Mouse (Mus musculus) forebrain, embryonic 11.5 days (tissue): ENCODE results near the gene Sp7. TPM values are rescaled to one million over a fixed set of nuclear protein-coding genes. Genes with fewer than 3 reads are reported as not detected.
A peak's percentile ranks its signal among the peaks of the same experiment; 100 is the strongest.

ENCODE experiments used
- ATAC-seq: fragments of 200-750 bp; cut with Nextera tagmentation; replicated peaks from 2 replicates; pipeline ENCODE4 v1.8.0; 2017; ENCODE audit warnings: moderate TSS enrichment; ENCODE audit not compliant: low FRiP score
- DNase-seq: peaks from one replicate; pipeline ENCODE4 v3.0.0-alpha.2; 2017; ENCODE audit warnings: low spot score
- H3K27ac ChIP-seq: fragments of 300-500 bp; sonication (generic); 2 replicates; pipeline ENCODE4 v1.5.1; 2014; ENCODE audit warnings: low read depth, low read length
- H3K27me3 ChIP-seq: fragments of 300-500 bp; sonication (generic); 2 replicates; pipeline ENCODE4 v1.6.1; 2014; ENCODE audit warnings: mild to moderate bottlenecking, low read length, mixed read lengths; ENCODE audit not compliant: control insufficient read depth, insufficient read depth
- H3K36me3 ChIP-seq: fragments of 300-500 bp; sonication (generic); 2 replicates; pipeline ENCODE4 v1.6.1; 2014; ENCODE audit warnings: mild to moderate bottlenecking, low read length, moderate library complexity, mixed read lengths; ENCODE audit not compliant: control insufficient read depth, insufficient read depth
- H3K4me1 ChIP-seq: fragments of 300-500 bp; sonication (generic); replicated peaks from 2 replicates; pipeline ENCODE4 v1.6.1; 2014; ENCODE audit warnings: low read length, mixed read lengths; ENCODE audit not compliant: control insufficient read depth, insufficient read depth
- H3K4me2 ChIP-seq: fragments of 300-500 bp; sonication (generic); 2 replicates; pipeline ENCODE4 v1.6.1; 2014; ENCODE audit warnings: low read depth, mild to moderate bottlenecking, low read length, moderate library complexity, mixed read lengths; ENCODE audit not compliant: severe bottlenecking
- H3K4me3 ChIP-seq: fragments of 300-500 bp; sonication (generic); 2 replicates; pipeline ENCODE4 v1.5.1; 2014; ENCODE audit warnings: low read depth, low read length
- H3K9ac ChIP-seq: fragments of 300-500 bp; sonication (generic); 2 replicates; pipeline ENCODE4 v1.6.1; 2014; ENCODE audit warnings: low read length
- H3K9me3 ChIP-seq: fragments of 300-500 bp; sonication (generic); 2 replicates; pipeline ENCODE4 v1.6.1; 2016; ENCODE audit warnings: low read length, mixed read lengths; ENCODE audit not compliant: control insufficient read depth
- WGBS: fragments of 180-500 bp; shearing (Covaris S2); extraction: QIAGEN DNeasy Blood & Tissue Kit; methylation state at CpG from one replicate; pipeline ENCODE4 v1.1.7; 2014; 5-methylcytosine and 5-hydroxymethylcytosine counted together
- polyA plus RNA-seq: library from polyadenylated mRNA; unstranded; fragments of >200 nt; fragmentation: Nextera tagmentation; extraction: Ambion mirVana; gene quantifications from 2 replicates; pipeline ENCODE4 v1.2.1, GENCODE M21; 2014

Sp7 gene
- polyA plus RNA-seq, 1 experiment from 2014 or later, result 0.52 TPM

GRCm38 (mm10) chr15:102356501-102357325 is 10.3 kb downstream of the Sp7 start:
- Histone ChIP-seq H3K27ac (no peak overlapping the region), H3K27me3 (peaks cover 21% of the 10 kb centered on the region)

DNA sequence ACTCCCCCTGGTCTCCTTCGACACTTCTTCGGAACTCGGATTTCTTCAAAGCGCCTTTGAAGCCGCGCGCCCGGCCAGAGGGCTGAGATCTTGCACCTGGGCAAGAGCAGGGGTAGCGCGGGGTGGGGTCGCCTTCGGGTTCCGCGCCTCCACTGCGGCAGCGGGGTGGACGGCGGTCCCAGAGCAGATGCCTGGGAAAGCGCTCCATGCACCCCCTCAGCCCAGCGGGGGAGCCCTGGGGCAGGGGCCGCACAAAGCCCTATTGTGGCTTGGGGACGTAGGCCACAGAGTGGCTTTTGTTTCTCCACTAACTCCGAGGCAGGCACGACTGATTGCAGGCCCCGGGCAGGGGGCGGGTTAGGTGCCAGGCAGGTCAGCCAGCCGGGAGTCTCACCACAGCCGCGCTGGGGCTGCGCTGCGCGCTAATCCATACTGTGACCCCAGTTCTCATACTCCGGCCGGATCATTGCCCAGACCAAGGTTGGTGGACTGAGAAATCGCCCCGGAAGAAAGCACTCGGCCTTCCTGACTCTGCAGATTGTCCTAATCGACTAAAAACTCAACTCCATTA is 11.0 kb downstream of the Sp7 start:
- Histone ChIP-seq H3K9ac (peak overlapping the region; percentile 83), H3K4me3 (peak overlapping the region; percentile 43), H3K4me1 (peaks cover 30% of the 10 kb centered on the region), H3K36me3 (no peaks in the 10 kb centered on the region), H3K27ac (peak overlapping the region; percentile 80), H3K9me3 (no peaks in the 10 kb centered on the region), H3K4me2 (peak overlapping the region; percentile 95), H3K27me3 (peaks cover 21% of the 10 kb centered on the region)
- ATAC-seq (peak; percentile 61), DNase-seq (peak; percentile 83)
- 1% methylated on average over 37 of the region's 38 CpGs for WGBS

More at GRCm38 (mm10) chr15:102356501-102357325, 10.3 kb downstream of the Sp7 start:
- Histone ChIP-seq H3K4me1 (peaks cover 27% of the 10 kb centered on the region), H3K9me3 (no peaks in the 10 kb centered on the region), H3K4me3 (peak overlapping the region; percentile 43), H3K4me2 (peak overlapping the region; percentile 95), H3K36me3 (no peaks in the 10 kb centered on the region), H3K9ac (peak overlapping the region; percentile 83)
- WGBS, result 15% methylated on average over 16 of the region's 16 CpGs
- DNase-seq (no peak), ATAC-seq (no peak)

DNA sequence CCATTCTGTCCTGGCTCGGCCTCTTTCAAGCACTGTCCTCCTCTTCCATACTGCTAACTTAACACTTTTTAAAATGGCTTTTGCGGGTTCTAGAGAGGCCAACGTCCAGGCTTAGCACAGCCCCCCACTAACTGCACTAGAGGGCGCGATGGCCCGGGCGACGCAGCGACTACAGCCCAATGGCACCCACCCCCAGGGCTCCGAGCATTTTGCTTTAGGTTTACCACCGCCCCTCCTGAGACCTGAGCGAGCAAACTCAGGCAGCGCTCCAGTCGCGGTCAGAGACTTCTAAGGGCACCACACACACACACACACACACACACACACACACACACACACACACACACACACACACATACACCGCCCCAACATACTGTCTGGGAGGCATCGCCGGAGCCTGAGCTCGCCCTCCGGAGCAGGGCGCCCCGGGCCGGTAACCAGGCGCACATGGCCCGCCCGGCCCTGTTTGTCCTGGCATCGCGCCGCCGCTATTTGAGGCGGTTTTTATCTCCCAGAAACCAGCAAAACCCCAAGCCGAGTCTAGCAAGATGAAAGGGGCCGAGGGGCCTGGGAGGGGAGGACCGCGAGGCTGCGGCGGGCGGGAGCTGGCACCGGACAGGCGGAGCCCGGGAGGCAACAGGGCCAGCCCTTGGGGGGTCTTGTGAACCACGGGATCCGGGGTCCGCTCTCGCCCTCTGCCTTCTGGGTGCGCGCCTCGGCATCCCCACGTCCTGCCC is 11.7 kb downstream of the Sp7 start:
- peak overlapping the region; percentile 80 for H3K27ac ChIP-seq
- H3K4me1 ChIP-seq, result peaks cover 30% of the 10 kb centered on the region
- no peaks in the 10 kb centered on the region for H3K36me3 ChIP-seq
- ATAC-seq, result peak; percentile 62
- under 1% methylated on average over 49 of the region's 49 CpGs for WGBS
- peak overlapping the region; percentile 95 for H3K4me2 ChIP-seq
- H3K4me3 ChIP-seq, result peak overlapping the region; percentile 43
- no peaks in the 10 kb centered on the region for H3K9me3 ChIP-seq
- peaks cover 21% of the 10 kb centered on the region for H3K27me3 ChIP-seq
- peak overlapping the region; percentile 83 for H3K9ac ChIP-seq
- DNase-seq, result peak; percentile 84

- H3K4me3 ChIP-seq, result no peak overlapping the region
- WGBS, result 84% methylated on average over 2 of the region's 2 CpGs
- H3K4me2 ChIP-seq, result no peak overlapping the region
- no peak for DNase-seq
- H3K27me3 ChIP-seq, result peaks cover 20% of the 10 kb centered on the region
- peaks cover 35% of the 10 kb centered on the region for H3K4me1 ChIP-seq
- no peak overlapping the region for H3K9ac ChIP-seq
- H3K9me3 ChIP-seq, result no peaks in the 10 kb centered on the region
- H3K36me3 ChIP-seq, result no peaks in the 10 kb centered on the region
- ATAC-seq, result no peak
- H3K27ac ChIP-seq, result no peak overlapping the region
Observed at GRCm38 (mm10) chr15:102353986-102354385, 13.0 kb downstream of the Sp7 start.

DNA sequence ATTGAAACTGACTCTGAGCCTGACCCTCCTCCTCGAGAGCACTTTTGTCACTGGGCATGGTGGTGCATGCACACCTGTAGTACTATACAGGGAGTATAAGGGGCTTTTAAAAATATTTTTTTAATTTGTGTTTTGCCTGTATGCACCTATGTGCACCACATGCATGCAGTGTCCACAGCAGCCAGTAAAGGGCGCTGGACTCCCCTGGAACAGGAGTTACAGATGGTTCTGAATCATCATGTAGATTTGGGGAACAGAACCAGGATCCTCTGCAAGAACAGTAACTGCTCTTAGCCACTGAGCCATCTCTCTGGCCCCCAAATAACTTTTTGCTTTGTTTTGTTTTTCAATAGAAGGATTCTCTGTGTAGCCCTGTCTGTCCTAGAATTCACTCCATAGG is 14.8 kb downstream of the Sp7 start:
- no peaks in the 10 kb centered on the region for H3K36me3 ChIP-seq
- H3K27me3 ChIP-seq, result peaks cover 4% of the 10 kb centered on the region
- no peak overlapping the region for H3K4me3 ChIP-seq
- no peak for DNase-seq
- no peak for ATAC-seq
- WGBS, result 62% methylated on average over 2 of the region's 2 CpGs
- H3K27ac ChIP-seq, result no peak overlapping the region
- no peaks in the 10 kb centered on the region for H3K9me3 ChIP-seq
- no peak overlapping the region for H3K9ac ChIP-seq
- H3K4me1 ChIP-seq, result peaks cover 25% of the 10 kb centered on the region
- H3K4me2 ChIP-seq, result no peak overlapping the region

- H3K9ac ChIP-seq, result peak overlapping the region; percentile 79
- WGBS, result 8% methylated on average over 11 of the region's 11 CpGs
- ATAC-seq (peak; percentile 32; the same call in 1 of the 2 replicates), DNase-seq (no peak)
- no peak overlapping the region for H3K27ac ChIP-seq
- H3K9me3 ChIP-seq, result no peaks in the 10 kb centered on the region
- H3K4me1 ChIP-seq, result peaks cover 16% of the 10 kb centered on the region
- H3K4me3 ChIP-seq, result peak overlapping the region; percentile 65
- H3K27me3 ChIP-seq, result no peaks in the 10 kb centered on the region
- peak overlapping the region; percentile 77 for H3K4me2 ChIP-seq
- peaks cover 1% of the 10 kb centered on the region; the same call in 1 of the 2 replicates for H3K36me3 ChIP-seq
Observed at GRCm38 (mm10) chr15:102350942-102351291, 16.1 kb downstream of the Sp7 start.

GRCm38 (mm10) chr15:102350138-102350941 is 16.6 kb downstream of the Sp7 start, which contains the start of gene Aaas:
Aaas (minus strand) TSS chr15:102350771.
- Histone ChIP-seq H3K36me3 (peaks cover 3% of the 10 kb centered on the region; the same call in 1 of the 2 replicates), H3K4me2 (peak within 1 kb of the TSS; percentile 77), H3K27me3 (no peaks in the 10 kb centered on the region), H3K9ac (peak within 1 kb of the TSS; percentile 79), H3K4me1 (peaks cover 13% of the 10 kb centered on the region; the same call in 1 of the 2 replicates), H3K27ac (0 out of 2 replicates have a peak within 1 kb of the TSS, but pooled peaks have one; percentile 53), H3K4me3 (peak within 1 kb of the TSS; percentile 65), H3K9me3 (no peaks in the 10 kb centered on the region)
- ATAC-seq, result peak; percentile 78
- DNase-seq, result peak; percentile 97
- WGBS, result under 1% methylated on average over 56 of the region's 56 CpGs

- Histone ChIP-seq H3K36me3 (peaks cover 3% of the 10 kb centered on the region), H3K9ac (no peak overlapping the region), H3K27me3 (no peaks in the 10 kb centered on the region), H3K4me2 (no peak overlapping the region), H3K27ac (no peak overlapping the region), H3K4me1 (peaks cover 8% of the 10 kb centered on the region; the same call in 1 of the 2 replicates), H3K4me3 (no peak overlapping the region), H3K9me3 (no peaks in the 10 kb centered on the region)
- no peak for ATAC-seq
- no peak for DNase-seq
- WGBS, result 73% methylated on average over 4 of the region's 4 CpGs
Observed at GRCm38 (mm10) chr15:102346444-102346843, 20.5 kb downstream of the Sp7 start.
